Mouse (Mus musculus): ENCODE results near the gene Maml3. TPM values are rescaled to one million over a fixed set of nuclear protein-coding genes. Genes with fewer than 3 reads are reported as not detected.

Gene Maml3
- polyA plus RNA-seq, 1 experiment: not detected

- Histone ChIP-seq H3K27ac (ENCODE audit: insufficient read depth, low read depth, low read length) (no peak overlapping the region), H3K4me3 (ENCODE audit: insufficient read depth, low read depth, low read length) (no peak overlapping the region), H3K4me1 (ENCODE audit: control insufficient read depth, insufficient read depth, low read length) (peaks cover 8% of the 10 kb centered on the region)
- no peak for TF ChIP-seq CTCF (IDR thresholded peaks at IDR 0.05; ENCODE audit: insufficient read depth, low read depth, low read length)
- no peak for TF ChIP-seq POLR2A (IDR thresholded peaks at IDR 0.05; ENCODE audit: insufficient read depth, low read depth, low read length)
- 85% methylated on average over 7 of the region's 7 CpGs for WGBS
Observed at GRCm38 (mm10) chr3:52027972-52028371, 76.9 kb downstream of the Maml3 start.

GRCm38 (mm10) chr3:52022486-52022885, 82.4 kb downstream of the Maml3 start:
- Histone ChIP-seq H3K27ac (ENCODE audit: insufficient read depth, low read depth, low read length) (no peak overlapping the region), H3K4me1 (ENCODE audit: control insufficient read depth, insufficient read depth, low read length) (peaks cover under 1% of the 10 kb centered on the region), H3K4me3 (ENCODE audit: insufficient read depth, low read depth, low read length) (no peak overlapping the region)
- 78% methylated on average over 7 of the region's 7 CpGs for WGBS
- no peak for TF ChIP-seq POLR2A (IDR thresholded peaks at IDR 0.05; ENCODE audit: insufficient read depth, low read depth, low read length)
- TF ChIP-seq CTCF (IDR thresholded peaks at IDR 0.05; ENCODE audit: insufficient read depth, low read depth, low read length): no peak

- 53% methylated on average over 5 of the region's 5 CpGs for WGBS
- H3K4me1 ChIP-seq (ENCODE audit: control insufficient read depth, insufficient read depth, low read length): peaks cover 2% of the 10 kb centered on the region
- TF ChIP-seq POLR2A (IDR thresholded peaks at IDR 0.05; ENCODE audit: insufficient read depth, low read depth, low read length) (no peak), CTCF (IDR thresholded peaks at IDR 0.05; ENCODE audit: insufficient read depth, low read depth, low read length) (no peak)
- H3K4me3 ChIP-seq (ENCODE audit: insufficient read depth, low read depth, low read length): no peak overlapping the region
- H3K27ac ChIP-seq (ENCODE audit: insufficient read depth, low read depth, low read length): no peak overlapping the region
Observed at GRCm38 (mm10) chr3:52018103-52018439, 86.8 kb downstream of the Maml3 start.

- Histone ChIP-seq H3K4me1 (ENCODE audit: control insufficient read depth, insufficient read depth, low read length) (peaks cover 2% of the 10 kb centered on the region), H3K4me3 (ENCODE audit: insufficient read depth, low read depth, low read length) (peak overlapping the region; percentile 21), H3K27ac (ENCODE audit: insufficient read depth, low read depth, low read length) (no peak overlapping the region)
- no peak for TF ChIP-seq POLR2A (IDR thresholded peaks at IDR 0.05; ENCODE audit: insufficient read depth, low read depth, low read length)
- TF ChIP-seq CTCF (IDR thresholded peaks at IDR 0.05; ENCODE audit: insufficient read depth, low read depth, low read length): no peak
- WGBS: 49% methylated on average over 17 of the region's 17 CpGs
Observed at GRCm38 (mm10) chr3:52017439-52018102, 87.3 kb downstream of the Maml3 start.

- peaks cover 6% of the 10 kb centered on the region for H3K4me1 ChIP-seq (ENCODE audit: control insufficient read depth, insufficient read depth, low read length)
- no peak overlapping the region for H3K4me3 ChIP-seq (ENCODE audit: insufficient read depth, low read depth, low read length)
- WGBS: 94% methylated on average over 3 of the region's 3 CpGs
- no peak for TF ChIP-seq POLR2A (IDR thresholded peaks at IDR 0.05; ENCODE audit: insufficient read depth, low read depth, low read length)
- TF ChIP-seq CTCF (IDR thresholded peaks at IDR 0.05; ENCODE audit: insufficient read depth, low read depth, low read length): no peak
- H3K27ac ChIP-seq (ENCODE audit: insufficient read depth, low read depth, low read length): no peak overlapping the region
Observed at GRCm38 (mm10) chr3:52016178-52016577, 88.7 kb downstream of the Maml3 start.

GRCm38 (mm10) chr3:52015556-52015955, 89.3 kb downstream of the Maml3 start:
- 98% methylated on average over 1 of the region's 1 CpGs for WGBS
- Histone ChIP-seq H3K4me3 (ENCODE audit: insufficient read depth, low read depth, low read length) (no peak overlapping the region), H3K27ac (ENCODE audit: insufficient read depth, low read depth, low read length) (no peak overlapping the region), H3K4me1 (ENCODE audit: control insufficient read depth, insufficient read depth, low read length) (peaks cover 7% of the 10 kb centered on the region)
- no peak for TF ChIP-seq CTCF (IDR thresholded peaks at IDR 0.05; ENCODE audit: insufficient read depth, low read depth, low read length)
- no peak for TF ChIP-seq POLR2A (IDR thresholded peaks at IDR 0.05; ENCODE audit: insufficient read depth, low read depth, low read length)

GRCm38 (mm10) chr3:52011032-52011710, 93.7 kb downstream of the Maml3 start:
- TF ChIP-seq CTCF (IDR thresholded peaks at IDR 0.05; ENCODE audit: insufficient read depth, low read depth, low read length): no peak
- TF ChIP-seq POLR2A (IDR thresholded peaks at IDR 0.05; ENCODE audit: insufficient read depth, low read depth, low read length): no peak
- H3K27ac ChIP-seq (ENCODE audit: insufficient read depth, low read depth, low read length): no peak overlapping the region
- peaks cover 23% of the 10 kb centered on the region for H3K4me1 ChIP-seq (ENCODE audit: control insufficient read depth, insufficient read depth, low read length)
- WGBS: 63% methylated on average over 9 of the region's 9 CpGs
- H3K4me3 ChIP-seq (ENCODE audit: insufficient read depth, low read depth, low read length): no peak overlapping the region

GRCm38 (mm10) chr3:52009321-52009720, 95.6 kb downstream of the Maml3 start:
- peaks cover 27% of the 10 kb centered on the region for H3K4me1 ChIP-seq (ENCODE audit: control insufficient read depth, insufficient read depth, low read length)
- no peak overlapping the region for H3K27ac ChIP-seq (ENCODE audit: insufficient read depth, low read depth, low read length)
- no peak for TF ChIP-seq POLR2A (IDR thresholded peaks at IDR 0.05; ENCODE audit: insufficient read depth, low read depth, low read length)
- TF ChIP-seq CTCF (IDR thresholded peaks at IDR 0.05; ENCODE audit: insufficient read depth, low read depth, low read length): no peak
- 32% methylated on average over 6 of the region's 6 CpGs for WGBS
- H3K4me3 ChIP-seq (ENCODE audit: insufficient read depth, low read depth, low read length): no peak overlapping the region

- peak overlapping the region; percentile 50 for H3K4me3 ChIP-seq (ENCODE audit: insufficient read depth, low read depth, low read length)
- H3K27ac ChIP-seq (ENCODE audit: insufficient read depth, low read depth, low read length): peak overlapping the region; percentile 99
- WGBS: under 1% methylated on average over 20 of the region's 21 CpGs
- peak; percentile 7; the same call in 1 of the 2 replicates for TF ChIP-seq CTCF (IDR thresholded peaks at IDR 0.05; ENCODE audit: insufficient read depth, low read depth, low read length)
- 0 out of 2 replicates have a peak, but pooled peaks have one; percentile 33 for TF ChIP-seq POLR2A (IDR thresholded peaks at IDR 0.05; ENCODE audit: insufficient read depth, low read depth, low read length)
- peaks cover 27% of the 10 kb centered on the region for H3K4me1 ChIP-seq (ENCODE audit: control insufficient read depth, insufficient read depth, low read length)
Observed at GRCm38 (mm10) chr3:52007602-52008252, 97.1 kb downstream of the Maml3 start.

Measured in olfactory bulb, adult 2 months (tissue).